Mouse (Mus musculus) brain, embryonic 18.5 days (tissue): ENCODE measurements around the gene Cd200r1.
"Not testable (repeated sequence)": the region's sequence is repeated elsewhere in the genome, so short reads cannot be mapped to it uniquely, and the experiment has no call there.

Experiments
- DNase-seq: peaks from one replicate; pipeline ENCODE4 v3.0.0-alpha.2; 2012; ENCODE audit warnings: low read depth, low spot score

Gene Cd200r1

DNA sequence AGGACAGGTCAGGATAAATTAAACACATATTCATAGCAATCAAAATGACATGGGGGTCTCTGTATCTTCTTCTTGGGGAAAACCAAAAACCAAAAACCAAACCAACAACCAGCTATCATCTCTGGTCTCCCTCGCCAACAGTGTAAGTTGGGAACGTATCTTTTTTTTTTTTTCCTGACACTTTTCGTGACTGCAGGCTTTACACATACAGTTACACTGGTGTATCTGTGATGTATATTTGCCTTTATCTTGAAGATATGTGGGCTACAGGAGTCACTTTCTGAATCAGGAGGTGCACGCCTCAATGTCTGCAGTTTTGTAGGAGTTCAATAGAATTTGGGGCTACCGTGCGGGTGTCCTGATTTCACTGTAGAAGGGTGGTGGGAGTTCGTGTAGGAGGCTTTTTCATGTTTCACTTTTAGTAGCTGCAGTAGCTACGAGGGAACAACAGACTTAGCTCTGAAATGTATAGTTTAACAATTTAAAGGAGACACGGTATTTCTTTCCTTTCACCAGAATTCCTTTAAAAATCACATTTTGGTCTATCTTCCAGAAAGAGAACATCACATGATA is 870 bp downstream of the Cd200r1 start:
- no peak for DNase-seq

DNA sequence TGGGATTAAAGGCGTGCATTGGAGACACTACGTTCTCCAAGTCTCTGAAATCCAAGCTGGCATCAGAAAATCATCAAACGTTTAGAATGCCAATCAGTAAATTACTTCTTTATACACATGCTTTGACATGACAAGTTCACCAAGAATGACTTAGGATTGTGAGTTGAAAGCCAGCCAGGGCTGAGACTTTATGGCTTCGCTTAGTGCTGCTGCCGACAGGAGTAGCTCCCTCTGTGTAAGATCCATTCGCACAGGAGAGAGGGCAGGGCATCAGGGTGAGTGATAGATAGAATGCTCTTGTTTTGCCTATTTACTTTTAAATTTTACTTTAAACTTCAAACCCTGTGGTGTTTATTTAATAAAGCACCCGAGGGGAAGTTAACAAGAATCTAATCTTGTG is 2.0 kb downstream of the Cd200r1 start:
- no peak for DNase-seq

DNA sequence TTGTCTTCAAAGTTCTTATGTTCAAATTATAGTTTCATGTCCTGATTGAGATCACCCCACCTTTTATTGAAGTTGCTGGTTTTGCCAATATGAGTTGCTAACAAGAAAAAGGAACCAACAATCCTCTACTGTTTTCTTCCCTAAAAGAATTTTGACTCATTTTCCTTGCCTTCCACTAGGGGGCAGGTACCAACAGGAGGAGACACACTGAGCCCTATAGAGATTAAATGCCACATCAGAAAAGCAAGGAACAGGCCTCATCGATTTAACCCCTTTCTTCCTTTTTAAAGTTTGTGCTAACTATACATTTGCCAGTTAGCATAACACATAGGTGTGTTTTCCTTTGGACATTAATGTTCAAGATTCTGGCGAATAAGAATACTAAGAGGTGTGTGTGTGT is 2.4 kb downstream of the Cd200r1 start:
- no peak for DNase-seq

DNA sequence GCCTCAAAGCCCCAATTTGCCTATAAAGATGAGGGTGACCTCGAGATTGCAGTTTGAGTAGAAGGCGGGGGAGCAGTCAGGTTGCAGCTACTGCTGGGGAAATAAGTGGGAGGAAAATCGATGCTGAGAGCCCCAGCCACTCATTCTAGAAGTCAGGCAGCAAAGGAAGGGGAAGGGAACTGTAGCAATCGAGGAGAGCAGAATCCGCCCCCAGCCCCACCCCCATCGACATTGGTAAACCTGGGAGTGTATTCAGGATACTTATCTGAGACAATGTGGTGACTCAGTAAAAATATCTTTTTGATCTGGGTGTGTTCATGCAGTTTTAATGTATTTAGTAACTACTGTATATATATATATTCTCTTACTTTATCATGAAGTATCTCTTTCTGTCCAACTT is 7.0 kb downstream of the Cd200r1 start:
- no peak for DNase-seq

DNA sequence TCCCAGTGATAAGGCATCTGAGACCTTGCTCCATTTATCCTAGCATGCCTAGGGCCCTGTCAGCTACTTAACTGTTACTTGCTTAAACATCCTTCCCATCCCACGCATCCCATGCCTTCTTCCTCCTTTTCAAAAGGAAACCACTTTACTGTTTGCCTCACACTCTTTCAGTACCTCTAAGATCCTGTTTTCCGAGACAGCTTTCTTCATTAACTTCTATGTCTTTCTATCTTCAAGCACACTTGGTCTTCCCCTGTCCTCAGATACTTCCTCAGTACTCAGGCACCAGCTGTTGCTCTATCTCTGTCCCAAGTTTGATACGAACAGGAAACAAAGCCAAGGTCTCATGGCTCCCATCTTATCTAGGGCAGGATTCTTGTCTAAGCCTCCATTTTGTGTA is 8.1 kb downstream of the Cd200r1 start:
- no peak for DNase-seq

DNA sequence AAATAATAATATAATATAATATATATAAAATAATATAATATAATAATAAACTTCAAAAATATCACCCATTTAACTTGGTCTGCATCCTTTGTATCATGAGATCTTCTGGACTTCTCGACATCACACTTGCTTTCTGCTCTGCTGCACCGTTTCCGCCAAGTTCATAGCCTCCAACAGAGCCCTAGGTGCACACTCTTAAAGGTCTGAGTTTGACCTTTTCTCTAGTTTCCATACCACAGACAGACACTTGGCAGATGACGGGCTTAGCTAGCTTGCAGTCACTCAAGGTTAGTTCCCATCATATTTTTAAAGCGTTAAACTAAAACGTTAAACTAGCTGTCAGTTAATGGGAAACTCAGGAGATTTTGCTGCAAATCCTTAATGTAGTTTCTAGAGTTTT is 8.7 kb downstream of the Cd200r1 start:
- DNase-seq, result no peak

DNA sequence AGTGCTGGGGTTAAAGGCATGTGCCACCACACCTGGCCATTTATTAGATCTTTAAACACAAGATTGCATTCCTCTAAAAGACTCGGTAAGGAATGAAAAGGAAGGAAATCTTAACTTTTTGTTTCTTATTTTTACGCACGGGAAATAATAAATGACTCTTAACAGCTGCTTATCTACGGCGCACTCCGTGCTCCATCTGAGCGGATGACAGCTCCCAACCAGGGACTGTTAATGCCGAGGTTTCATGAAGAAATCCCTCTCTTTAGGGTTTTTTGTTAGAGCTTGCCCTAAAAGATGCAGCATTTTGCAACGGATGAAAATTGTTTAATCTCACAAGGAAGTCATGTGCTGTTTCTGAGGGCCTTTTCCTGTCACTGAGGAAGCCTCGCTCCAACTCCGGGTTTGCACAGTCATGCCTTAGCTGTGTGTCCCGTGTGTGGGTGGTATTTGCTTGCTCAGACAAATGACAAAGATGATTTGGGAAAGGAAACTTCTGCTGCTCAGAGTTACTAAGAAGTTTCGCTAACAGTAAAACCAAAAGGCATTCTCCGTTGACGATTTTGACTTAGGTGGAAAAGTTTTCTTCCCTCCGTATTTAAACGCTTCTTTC is 13.1 kb downstream of the Cd200r1 start:
- DNase-seq, result no peak

DNA sequence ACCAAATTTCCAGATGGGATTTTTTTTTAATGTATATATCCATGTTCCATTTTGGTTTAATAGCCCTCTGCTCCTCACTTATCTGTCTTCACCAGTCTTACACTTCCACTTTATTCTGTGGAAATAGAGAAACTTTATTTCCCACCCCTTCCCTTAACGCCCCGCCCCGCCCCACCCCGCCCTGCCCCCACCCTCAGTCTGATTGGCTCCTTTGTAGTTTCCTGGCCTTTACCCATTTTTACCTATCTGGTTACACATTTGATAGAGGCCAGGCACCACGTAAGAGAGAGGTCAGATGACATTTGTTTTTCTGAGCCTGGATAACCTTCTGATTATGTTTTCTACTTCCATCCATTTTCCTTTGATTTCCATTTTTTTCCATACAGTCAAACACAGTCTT is 14.0 kb downstream of the Cd200r1 start:
- DNase-seq, result no peak

DNA sequence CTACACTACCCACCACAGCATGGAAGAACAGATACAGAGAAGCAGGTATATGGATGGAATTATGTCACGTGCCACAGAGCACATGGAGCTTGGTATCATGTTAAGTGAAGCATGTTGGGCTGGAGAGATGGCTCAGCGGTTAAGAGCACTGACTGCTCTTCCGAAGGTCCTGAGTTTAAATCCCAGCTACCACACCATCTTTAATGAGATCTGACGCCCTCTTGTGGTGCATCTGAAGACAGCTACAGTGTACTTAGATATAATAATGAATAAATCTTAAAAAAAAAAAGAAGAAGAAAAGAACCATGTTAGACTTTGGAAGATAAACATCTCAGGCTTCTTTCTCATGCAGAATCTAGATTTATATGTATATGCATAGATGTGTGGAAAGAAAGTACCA is 15.2 kb downstream of the Cd200r1 start:
- DNase-seq, result no peak

DNA sequence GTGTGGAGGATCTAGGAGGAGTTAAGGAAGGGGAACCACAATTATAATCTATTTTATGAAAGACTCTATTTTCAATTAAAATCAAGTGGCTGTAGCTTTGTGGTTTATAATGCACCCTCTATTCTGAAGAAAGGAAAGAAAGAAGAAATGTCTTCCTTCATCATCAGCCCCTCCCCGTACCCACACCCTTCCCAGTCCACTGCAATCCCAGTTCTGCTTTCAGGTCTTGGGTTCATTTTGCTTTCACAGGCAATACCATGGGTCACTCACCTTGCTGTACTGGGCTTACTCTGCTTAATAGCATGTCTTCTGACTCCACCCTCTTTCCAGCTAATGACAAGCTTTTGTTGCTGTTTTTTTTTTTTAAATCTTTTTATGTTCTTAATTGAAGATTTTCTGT is 21.4 kb downstream of the Cd200r1 start:
- DNase-seq, result no peak

DNA sequence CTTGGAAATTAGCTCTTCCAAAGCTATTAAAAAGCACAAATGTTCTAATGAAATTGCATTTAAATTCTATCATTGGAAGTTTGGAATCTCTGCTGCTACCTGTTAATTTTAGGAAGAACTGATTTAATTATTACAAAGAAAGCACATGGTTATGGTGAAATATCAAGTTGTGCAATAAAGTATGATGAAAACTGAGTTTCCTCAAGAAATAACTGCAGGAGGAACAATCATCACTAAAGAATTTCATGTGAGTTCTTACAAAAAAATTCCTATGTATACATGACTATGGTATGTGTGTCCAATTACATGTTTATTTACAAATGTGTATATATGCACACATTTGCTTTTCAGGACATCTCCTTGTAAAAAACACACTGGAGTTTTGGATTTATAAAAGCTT is 28.9 kb downstream of the Cd200r1 start:
- no peak for DNase-seq

DNA sequence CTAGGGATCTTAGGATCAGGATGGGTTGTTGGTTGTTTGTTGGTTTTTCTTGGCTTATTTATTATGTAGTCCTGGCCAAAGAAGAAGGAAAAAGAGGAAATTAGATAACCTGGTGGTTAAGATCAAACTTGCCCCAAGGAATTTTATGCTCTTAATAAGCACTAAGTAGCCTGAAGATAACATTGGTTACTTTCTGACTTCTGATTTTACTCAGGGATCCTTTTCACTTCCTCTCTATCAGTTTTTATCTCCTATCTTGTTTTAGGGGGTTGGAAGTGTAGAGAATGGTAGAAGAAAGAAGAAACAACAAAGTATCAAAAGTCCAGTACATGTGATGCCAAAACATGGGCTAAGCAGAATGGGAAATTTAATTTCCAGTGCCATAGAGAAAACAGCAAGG is 40.4 kb downstream of the Cd200r1 start:
- DNase-seq, result no peak

DNA sequence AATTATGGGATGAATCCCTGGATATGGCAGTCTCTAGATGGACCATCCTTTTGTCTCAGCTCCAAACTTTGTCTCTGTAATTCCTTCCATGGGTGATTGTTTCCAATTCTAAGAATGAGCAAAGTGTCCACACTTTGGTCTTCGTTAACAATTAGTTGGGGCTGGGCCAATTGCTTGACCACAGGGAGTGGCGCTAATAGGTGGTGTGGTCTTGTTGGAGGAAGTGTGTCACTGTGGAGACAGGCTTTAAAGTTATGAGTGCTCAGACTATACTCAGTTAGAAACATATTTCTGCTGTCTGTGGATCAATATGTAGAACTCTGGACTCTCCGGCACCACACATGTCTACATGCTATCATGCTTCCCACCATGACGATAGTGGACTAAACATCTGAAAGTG is 44.7 kb downstream of the Cd200r1 start:
- DNase-seq, result not testable (repeated sequence)

DNA sequence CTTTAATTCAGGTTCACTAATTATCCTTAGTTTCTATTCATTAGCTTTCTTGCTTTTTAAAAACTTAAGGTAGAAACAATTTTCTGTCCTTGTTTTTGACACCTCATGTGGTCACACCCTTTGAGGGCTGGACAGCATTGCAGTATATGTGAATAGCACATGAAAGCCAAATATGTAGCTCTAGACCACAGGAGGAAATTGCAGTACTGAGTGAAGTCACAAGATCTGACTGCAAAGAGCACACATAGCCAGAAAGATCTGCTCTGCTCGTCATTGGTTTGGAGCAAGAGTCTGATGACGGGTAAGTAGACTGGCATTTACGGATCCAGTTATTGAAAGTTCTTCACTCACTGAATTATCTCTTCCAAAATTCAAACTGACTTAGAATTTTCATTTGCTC is 46.0 kb downstream of the Cd200r1 start, which contains the start of gene Cd200r4:
TSS of gene Cd200r4 (plus strand) at position 190 of the 400 bp plus-strand sequence.
- DNase-seq, result no peak

DNA sequence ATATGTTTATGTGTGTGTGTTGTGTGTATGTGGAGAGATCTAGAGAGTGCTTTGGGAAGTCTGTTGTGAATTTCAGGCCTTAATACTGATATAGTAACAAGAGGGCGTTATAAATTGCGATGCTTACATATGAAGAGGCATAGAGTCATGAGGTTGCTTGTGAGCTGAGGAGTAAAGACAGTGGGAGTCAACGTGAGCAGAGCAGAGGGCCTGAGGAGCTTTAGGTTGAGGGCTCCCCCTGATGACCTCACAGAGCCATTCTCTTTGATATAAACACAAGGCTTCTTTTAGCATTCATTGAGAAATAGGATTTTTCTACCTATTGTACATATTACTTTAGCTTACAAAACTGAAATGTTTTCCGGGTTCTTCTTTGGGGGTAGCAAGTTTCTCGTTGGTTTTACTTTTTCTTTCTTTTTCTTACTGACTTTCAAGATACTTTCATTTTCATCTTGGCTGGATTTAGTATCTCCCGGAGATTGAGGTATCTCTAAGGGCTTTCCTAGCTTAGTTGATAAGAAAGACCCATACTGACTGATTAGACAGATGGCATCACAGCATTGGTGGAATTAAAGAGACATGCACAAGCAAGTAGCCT is 47.0 kb downstream of the Cd200r1 start:
- DNase-seq, result no peak

DNA sequence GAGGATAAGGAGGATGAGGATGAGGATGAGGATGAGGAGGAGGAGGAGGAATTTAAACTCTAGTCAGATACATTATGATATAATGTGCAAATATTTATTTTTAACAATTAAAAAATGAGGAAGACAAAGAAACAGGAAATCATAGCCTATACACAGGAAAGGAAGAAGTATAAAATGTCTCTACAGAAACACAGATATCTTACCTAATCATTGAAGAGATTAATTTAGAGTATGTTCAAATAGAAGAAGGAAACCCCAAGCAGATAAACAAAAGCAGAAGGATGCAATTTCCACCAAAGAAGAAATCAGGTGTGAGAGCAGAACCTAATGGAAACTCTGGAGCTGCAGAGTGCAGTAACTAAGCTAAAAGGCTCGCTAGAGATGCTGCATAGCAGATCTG is 52.5 kb downstream of the Cd200r1 start:
- DNase-seq, result no peak

DNA sequence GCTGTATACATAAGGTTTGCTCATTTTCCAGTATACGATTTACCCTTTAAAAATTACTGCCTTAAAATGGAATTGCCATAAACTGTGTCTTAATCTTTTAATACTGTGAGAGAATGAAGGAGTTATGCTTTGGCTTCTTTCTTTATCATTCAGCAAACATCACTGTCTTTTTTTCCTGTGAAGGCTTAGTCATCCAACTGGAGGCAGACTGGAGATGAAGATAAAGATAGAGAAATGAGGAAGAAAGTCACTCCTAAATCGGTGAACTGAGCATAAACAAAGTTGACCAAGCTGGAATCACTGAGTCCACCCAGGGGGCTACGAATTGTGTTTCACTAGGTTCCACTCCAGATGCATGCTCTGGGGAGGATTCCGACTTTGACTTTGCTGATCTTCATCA is 55.0 kb downstream of the Cd200r1 start:
- DNase-seq, result no peak

DNA sequence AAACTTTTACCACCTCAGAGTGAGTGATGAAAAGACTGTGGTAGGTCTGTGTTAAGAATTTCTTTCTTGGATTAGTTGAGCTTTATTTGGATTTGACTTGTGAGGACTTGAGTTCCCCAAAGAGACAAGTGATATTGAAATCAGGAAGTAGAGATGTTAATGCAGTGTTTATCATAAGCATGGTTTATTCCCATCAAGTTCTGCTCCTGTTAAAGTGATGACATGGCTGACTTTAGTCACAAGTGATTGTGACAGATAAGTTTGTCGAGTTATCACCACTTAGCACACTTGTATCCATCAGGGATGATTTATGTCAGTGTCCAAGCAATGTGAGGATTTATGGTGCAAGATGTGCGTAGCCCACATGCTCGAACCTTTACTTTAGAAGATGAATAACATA is 66.8 kb downstream of the Cd200r1 start:
- DNase-seq, result no peak

DNA sequence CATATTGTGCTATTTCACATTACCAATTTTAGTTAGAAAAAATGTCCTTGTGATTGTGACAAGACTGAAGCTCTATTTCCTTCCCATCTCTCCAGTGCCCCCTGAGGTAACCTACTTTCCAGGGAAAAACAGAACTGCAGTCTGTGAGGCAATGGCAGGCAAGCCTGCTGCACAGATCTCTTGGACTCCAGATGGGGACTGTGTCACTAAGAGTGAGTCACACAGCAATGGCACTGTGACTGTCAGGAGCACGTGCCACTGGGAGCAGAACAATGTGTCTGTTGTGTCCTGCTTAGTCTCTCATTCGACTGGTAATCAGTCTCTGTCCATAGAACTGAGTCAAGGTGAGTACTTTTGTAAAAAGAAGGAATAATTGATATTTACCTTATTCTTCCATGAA is 67.7 kb downstream of the Cd200r1 start:
- not testable (repeated sequence) for DNase-seq
